ENCODE assay signal across 22 mouse cellular contexts in the genomic region with DNA sequence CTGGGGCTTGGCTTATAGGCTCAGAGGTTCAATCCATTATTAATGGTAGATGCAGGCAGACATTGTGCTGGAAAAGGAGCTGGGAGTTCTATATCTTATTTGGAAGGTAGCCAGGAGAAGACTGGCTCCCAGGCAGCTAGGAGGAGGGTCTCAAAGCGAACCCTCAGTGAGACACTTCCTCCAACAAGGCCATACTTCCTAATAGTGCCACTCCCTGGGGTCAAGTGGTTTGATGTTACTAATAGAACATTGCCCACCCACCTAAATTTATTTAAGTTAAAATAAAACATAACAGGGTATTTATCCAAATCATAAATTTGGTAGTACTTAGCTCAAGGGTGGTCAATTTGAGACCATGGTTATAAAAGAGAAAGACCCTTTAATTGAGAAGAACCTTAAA. TPM values are rescaled to one million over a fixed set of nuclear protein-coding genes. Genes with fewer than 3 reads are reported as not detected.
"Had no signal": no experiment of that assay in that cellular context is flagged by ENCODE, and none has a peak within 500 bp of the region (broad histone marks: within the 10 kb centered on the region; RNA-seq: fewer than 3 reads in every experiment).

No protein-coding gene starts in this region.

- H3K4me3 ChIP-seq: liver, embryonic 15.5 days; midbrain, embryonic 10.5 days; myocyte; neural tube, embryonic 13.5 days; neural tube, embryonic 15.5 days had no signal

- H3K27ac ChIP-seq: liver, embryonic 15.5 days; midbrain, embryonic 10.5 days; neural tube, embryonic 13.5 days; neural tube, embryonic 15.5 days had no signal

- H3K9me3 ChIP-seq: liver, embryonic 15.5 days; midbrain, embryonic 10.5 days; neural tube, embryonic 13.5 days; neural tube, embryonic 15.5 days had no signal

- ATAC-seq: midbrain, embryonic 16.5 days had no signal

- H3K4me2 ChIP-seq: liver, embryonic 15.5 days; lung, embryonic 14.5 days; neural tube, embryonic 13.5 days; neural tube, embryonic 15.5 days had no signal

- H3K27me3 ChIP-seq: liver, embryonic 15.5 days; neural tube, embryonic 13.5 days; neural tube, embryonic 15.5 days had no signal

- H3K9ac ChIP-seq: liver, embryonic 15.5 days; lung, embryonic 14.5 days; neural tube, embryonic 13.5 days; neural tube, embryonic 15.5 days had no signal

- DNase-seq: lung, adult 18-20 months; lung, embryonic 14.5 days; lung, postnatal 14 days; lung, postnatal 4 days; midbrain, embryonic 14.5 days; retina, postnatal 1 day; right cerebral cortex, adult 18-20 months; right cerebral cortex, postnatal 25 days; right cerebral cortex, postnatal 4 days; spleen, adult 18-20 months; thymus, adult 18-20 months; thymus, postnatal 14 days; thymus, postnatal 36 days had no signal

RNA-seq across cellular contexts. Expression of a gene that starts 24.1 kb away (rescaled TPM):
- total RNA-seq: megakaryocyte, adult 5-6 weeks; megakaryocyte-erythroid progenitor cell, adult 5-6 weeks had no signal
- polyA plus RNA-seq: small intestine, adult 2 months had no signal

RNA-seq across cellular contexts. Expression of a gene that starts 50.3 kb away (rescaled TPM):
- total RNA-seq: megakaryocyte-erythroid progenitor cell, adult 5-6 weeks had no signal

RNA-seq across cellular contexts. Expression of a gene that starts 51.2 kb away (rescaled TPM):
- total RNA-seq: megakaryocyte, adult 5-6 weeks had no signal
